Mouse (Mus musculus) forebrain, embryonic 12.5 days (tissue): ENCODE data around the gene Slc12a9. TPM values are rescaled to one million over a fixed set of nuclear protein-coding genes. Genes with fewer than 3 reads are reported as not detected.
A peak's percentile ranks its signal among the peaks of the same experiment; 100 is the strongest.

ENCODE experiments used
- ATAC-seq: fragments of 200-750 bp; cut with Nextera tagmentation; 2 replicates; pipeline ENCODE4 v1.8.0; 2017; ENCODE audit warnings: moderate TSS enrichment; ENCODE audit not compliant: low FRiP score
- H3K27ac ChIP-seq: fragments of 300-500 bp; sonication (generic); 2 replicates; pipeline ENCODE4 v1.5.1; 2016; ENCODE audit warnings: mild to moderate bottlenecking
- H3K27me3 ChIP-seq: fragments of 300-500 bp; sonication (generic); 2 replicates; pipeline ENCODE4 v1.6.1; 2016; ENCODE audit warnings: mild to moderate bottlenecking
- H3K36me3 ChIP-seq: fragments of 300-500 bp; sonication (generic); replicated peaks from 2 replicates; pipeline ENCODE4 v1.6.1; 2016; ENCODE audit warnings: mild to moderate bottlenecking
- H3K4me1 ChIP-seq: fragments of 300-500 bp; sonication (generic); 2 replicates; pipeline ENCODE4 v1.6.1; 2016
- H3K4me2 ChIP-seq: fragments of 300-500 bp; sonication (generic); 2 replicates; pipeline ENCODE4 v1.6.1; 2016; ENCODE audit warnings: mild to moderate bottlenecking, moderate library complexity
- H3K4me3 ChIP-seq: fragments of 300-500 bp; sonication (generic); replicated peaks from 2 replicates; pipeline ENCODE4 v1.5.1; 2016; ENCODE audit warnings: mild to moderate bottlenecking
- H3K9ac ChIP-seq: fragments of 300-500 bp; sonication (generic); 2 replicates; pipeline ENCODE4 v1.6.1; 2016; ENCODE audit warnings: mild to moderate bottlenecking
- H3K9me3 ChIP-seq: fragments of 300-500 bp; sonication (generic); 2 replicates; pipeline ENCODE4 v1.6.1; 2016
- WGBS: fragments of 180-500 bp; shearing (Covaris S2); methylation state at CpG from one replicate; pipeline ENCODE4 v1.1.7; 2016; 5-methylcytosine and 5-hydroxymethylcytosine counted together
- polyA plus RNA-seq: library from polyadenylated mRNA; unstranded; fragments of >200 nt; fragmentation: Nextera tagmentation; extraction: Ambion mirVana; gene quantifications from 2 replicates; pipeline ENCODE4 v1.2.1, GENCODE M21; 2016

The Slc12a9 gene
- polyA plus RNA-seq, 1 experiment from 2014 or later = 17.4 TPM

GRCm38 (mm10) chr5:137343869-137344268, 10.5 kb upstream of the Slc12a9 start:
- Histone ChIP-seq H3K36me3 (no peaks in the 10 kb centered on the region), H3K27ac (no peak overlapping the region), H3K4me3 (no peak overlapping the region), H3K9ac (no peak overlapping the region), H3K4me1 (peaks cover 35% of the 10 kb centered on the region), H3K4me2 (no peak overlapping the region), H3K27me3 (peaks cover 8% of the 10 kb centered on the region; the same call in 1 of the 2 replicates), H3K9me3 (no peaks in the 10 kb centered on the region)
- no peak for ATAC-seq

DNA sequence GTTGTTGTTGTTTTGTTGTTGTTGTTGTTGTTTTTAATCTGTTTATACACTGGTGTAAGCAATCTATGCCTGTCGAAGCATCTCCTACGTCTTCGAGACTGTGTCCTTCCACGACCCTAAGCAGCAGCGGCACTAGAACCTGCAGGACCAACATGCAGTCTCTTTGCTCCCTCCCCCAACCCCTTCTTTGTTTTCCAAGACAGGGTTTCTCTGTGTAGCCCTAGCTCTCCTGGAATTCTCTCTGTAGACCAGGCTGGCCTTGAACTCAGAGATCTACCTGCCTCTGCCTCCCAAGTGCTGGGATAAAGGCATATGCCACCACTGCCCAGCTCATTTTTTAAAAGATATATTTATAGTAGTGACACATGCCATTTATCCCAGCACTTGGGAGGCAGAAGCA, 10.0 kb upstream of the Slc12a9 start:
- no peak overlapping the region for H3K27ac ChIP-seq
- WGBS = 93% methylated on average over 5 of the region's 5 CpGs
- H3K27me3 ChIP-seq = peaks cover 5% of the 10 kb centered on the region; the same call in 1 of the 2 replicates
- no peaks in the 10 kb centered on the region for H3K36me3 ChIP-seq
- H3K4me3 ChIP-seq = no peak overlapping the region
- H3K4me1 ChIP-seq = peaks cover 35% of the 10 kb centered on the region
- no peak overlapping the region for H3K4me2 ChIP-seq
- H3K9me3 ChIP-seq = no peaks in the 10 kb centered on the region
- no peak for ATAC-seq
- H3K9ac ChIP-seq = no peak overlapping the region

GRCm38 (mm10) chr5:137342407-137343012, 9.1 kb upstream of the Slc12a9 start:
- no peak overlapping the region for H3K27ac ChIP-seq
- H3K9me3 ChIP-seq = no peaks in the 10 kb centered on the region
- no peak overlapping the region for H3K9ac ChIP-seq
- 90% methylated on average over 7 of the region's 7 CpGs for WGBS
- H3K36me3 ChIP-seq = no peaks in the 10 kb centered on the region
- no peak overlapping the region for H3K4me2 ChIP-seq
- H3K4me3 ChIP-seq = no peak overlapping the region
- peaks cover 26% of the 10 kb centered on the region for H3K4me1 ChIP-seq
- peaks cover 5% of the 10 kb centered on the region; the same call in 1 of the 2 replicates for H3K27me3 ChIP-seq
- ATAC-seq = no peak

DNA sequence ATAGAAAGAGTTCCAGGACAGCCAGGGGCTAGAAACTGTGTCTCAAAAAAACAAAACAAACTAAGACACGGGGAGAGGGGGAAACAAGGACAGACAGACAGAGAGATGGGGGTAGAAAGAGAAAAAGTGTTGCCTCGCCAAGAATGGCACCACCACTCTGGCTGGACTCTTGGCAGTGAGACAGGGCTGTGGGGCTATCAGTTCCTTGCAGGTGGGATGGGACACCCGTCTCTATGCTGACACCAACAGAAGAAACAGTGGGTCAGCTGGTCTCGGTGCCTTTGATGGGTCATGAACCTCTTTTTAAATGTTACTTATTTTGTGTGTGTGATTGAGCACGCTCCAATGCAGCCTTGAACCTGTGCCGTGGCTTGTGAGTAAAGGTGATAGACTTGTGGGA, 6.8 kb upstream of the Slc12a9 start:
- Histone ChIP-seq H3K9me3 (no peaks in the 10 kb centered on the region), H3K4me3 (no peak overlapping the region), H3K4me2 (no peak overlapping the region), H3K36me3 (no peaks in the 10 kb centered on the region), H3K27ac (peak overlapping the region; percentile 71; the same call in 1 of the 2 replicates), H3K27me3 (peaks cover 5% of the 10 kb centered on the region; the same call in 1 of the 2 replicates), H3K4me1 (peaks cover 17% of the 10 kb centered on the region), H3K9ac (no peak overlapping the region)
- ATAC-seq = no peak
- 75% methylated on average over 6 of the region's 6 CpGs for WGBS

GRCm38 (mm10) chr5:137339290-137339979, 6.0 kb upstream of the Slc12a9 start:
- H3K4me3 ChIP-seq = peak overlapping the region; percentile 41
- H3K9ac ChIP-seq = peak overlapping the region; percentile 59
- H3K4me1 ChIP-seq = peaks cover 15% of the 10 kb centered on the region
- no peaks in the 10 kb centered on the region for H3K36me3 ChIP-seq
- H3K27me3 ChIP-seq = peaks cover 5% of the 10 kb centered on the region; the same call in 1 of the 2 replicates
- peak overlapping the region; percentile 68 for H3K4me2 ChIP-seq
- ATAC-seq = peak; percentile 53
- H3K27ac ChIP-seq = peak overlapping the region; percentile 71
- WGBS = 4% methylated on average over 22 of the region's 22 CpGs
- no peaks in the 10 kb centered on the region for H3K9me3 ChIP-seq

DNA sequence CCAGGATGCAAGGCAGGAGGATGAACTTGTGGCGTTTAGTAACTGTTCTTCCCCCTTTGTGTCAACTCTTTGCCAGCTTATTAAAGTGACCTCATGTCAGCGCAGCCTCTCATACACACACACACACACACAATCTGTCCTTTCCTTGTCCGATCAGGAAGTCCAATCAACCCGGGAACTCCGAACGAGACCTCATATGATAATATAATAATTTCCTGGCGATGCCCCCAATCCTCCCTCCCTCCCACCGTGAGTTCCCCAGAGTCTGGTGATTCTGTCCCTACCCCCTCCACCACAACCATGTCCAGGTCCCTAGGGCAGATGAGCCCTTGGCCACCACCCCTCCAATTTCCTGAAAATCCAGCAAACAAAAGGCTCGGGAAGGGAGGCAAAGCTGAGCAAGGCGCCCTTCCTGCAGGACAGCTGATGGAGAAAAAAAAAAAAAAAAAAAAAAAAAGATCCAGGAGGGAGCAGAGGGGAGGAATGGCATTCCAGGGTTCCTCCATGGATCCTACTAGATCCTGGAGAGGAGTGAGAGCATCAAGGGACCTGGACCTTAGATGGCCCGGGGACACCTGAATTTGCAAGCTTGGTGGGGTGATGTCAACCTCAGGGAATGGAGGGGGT, 5.4 kb upstream of the Slc12a9 start:
- Histone ChIP-seq H3K36me3 (no peaks in the 10 kb centered on the region), H3K27ac (peak overlapping the region; percentile 71), H3K9me3 (no peaks in the 10 kb centered on the region), H3K4me1 (peaks cover 15% of the 10 kb centered on the region), H3K4me2 (peak overlapping the region; percentile 68), H3K27me3 (peaks cover 5% of the 10 kb centered on the region; the same call in 1 of the 2 replicates), H3K4me3 (peak overlapping the region; percentile 41), H3K9ac (peak overlapping the region; percentile 59)
- WGBS = 2% methylated on average over 11 of the region's 11 CpGs
- ATAC-seq = peak; percentile 34

DNA sequence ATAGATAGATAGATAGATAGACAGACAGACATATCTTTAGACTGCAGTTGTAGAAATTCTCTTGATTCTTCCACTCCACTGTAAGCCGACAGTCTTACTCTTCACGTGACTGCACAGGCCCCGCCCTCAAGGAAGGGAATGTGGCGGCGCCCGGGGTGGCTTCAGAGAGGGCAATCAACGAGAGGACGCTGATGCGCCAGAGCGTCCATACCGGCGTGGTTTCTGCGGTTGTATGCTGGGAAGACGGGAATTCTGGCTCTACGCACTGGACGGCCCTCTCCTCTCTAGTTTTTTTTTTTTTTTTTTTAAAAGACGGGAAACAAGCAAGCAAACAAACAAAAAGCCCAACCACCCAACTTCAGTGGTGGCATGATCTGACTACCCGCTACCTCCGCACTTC, 4.9 kb upstream of the Slc12a9 start:
- Histone ChIP-seq H3K27ac (peak overlapping the region; percentile 71), H3K9ac (peak overlapping the region; percentile 59), H3K27me3 (peaks cover 5% of the 10 kb centered on the region; the same call in 1 of the 2 replicates), H3K4me2 (peak overlapping the region; percentile 68), H3K36me3 (no peaks in the 10 kb centered on the region), H3K4me1 (peaks cover 20% of the 10 kb centered on the region), H3K9me3 (no peaks in the 10 kb centered on the region), H3K4me3 (peak overlapping the region; percentile 41)
- WGBS = 1% methylated on average over 19 of the region's 19 CpGs
- peak; percentile 89 for ATAC-seq

GRCm38 (mm10) chr5:137337190-137337589, 3.8 kb upstream of the Slc12a9 start:
- Histone ChIP-seq H3K27me3 (peaks cover 5% of the 10 kb centered on the region; the same call in 1 of the 2 replicates), H3K4me3 (no peak overlapping the region), H3K27ac (0 out of 2 replicates have a peak overlapping the region, but pooled peaks have one; percentile 11), H3K36me3 (no peaks in the 10 kb centered on the region), H3K4me2 (no peak overlapping the region), H3K9ac (no peak overlapping the region), H3K4me1 (peaks cover 30% of the 10 kb centered on the region), H3K9me3 (no peaks in the 10 kb centered on the region)
- 55% methylated on average over 8 of the region's 8 CpGs for WGBS
- no peak for ATAC-seq

GRCm38 (mm10) chr5:137335066-137335465, 1.7 kb upstream of the Slc12a9 start:
- H3K27ac ChIP-seq = no peak overlapping the region
- H3K4me3 ChIP-seq = no peak overlapping the region
- no peak for ATAC-seq
- no peaks in the 10 kb centered on the region for H3K9me3 ChIP-seq
- no peak overlapping the region for H3K9ac ChIP-seq
- no peak overlapping the region for H3K4me2 ChIP-seq
- WGBS = 73% methylated on average over 6 of the region's 6 CpGs
- H3K4me1 ChIP-seq = peaks cover 30% of the 10 kb centered on the region
- no peaks in the 10 kb centered on the region for H3K36me3 ChIP-seq
- H3K27me3 ChIP-seq = no peaks in the 10 kb centered on the region

DNA sequence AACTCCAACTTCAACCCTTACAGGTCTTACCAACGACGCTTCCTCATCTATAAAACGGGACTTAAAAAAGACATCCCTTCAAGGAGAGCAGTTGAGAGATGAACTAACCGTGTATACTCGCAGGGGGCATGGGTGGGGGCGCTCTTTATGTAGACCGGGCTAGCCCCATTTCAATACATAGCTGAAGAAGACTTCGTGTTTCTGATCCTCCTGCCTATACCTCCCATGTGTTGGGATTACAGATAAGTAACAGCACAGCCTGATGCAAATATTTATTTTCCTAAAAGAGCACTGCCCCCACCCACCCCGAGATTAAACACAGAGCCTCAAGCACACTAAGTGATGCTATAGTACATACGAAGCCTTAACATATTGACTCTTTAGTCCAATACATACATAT, 920 bp upstream of the Slc12a9 start:
- WGBS = 68% methylated on average over 10 of the region's 10 CpGs
- H3K9ac ChIP-seq = no peak overlapping the region
- ATAC-seq = no peak
- H3K4me3 ChIP-seq = no peak overlapping the region
- no peaks in the 10 kb centered on the region for H3K36me3 ChIP-seq
- H3K27ac ChIP-seq = no peak overlapping the region
- H3K4me1 ChIP-seq = peaks cover 23% of the 10 kb centered on the region
- no peaks in the 10 kb centered on the region for H3K9me3 ChIP-seq
- H3K27me3 ChIP-seq = no peaks in the 10 kb centered on the region
- peak overlapping the region; percentile 96; the same call in 1 of the 2 replicates for H3K4me2 ChIP-seq

GRCm38 (mm10) chr5:137332857-137333511, 413 bp downstream of the Slc12a9 start:
- H3K9ac ChIP-seq = peak overlapping the region; percentile 76
- peak overlapping the region; percentile 96 for H3K4me2 ChIP-seq
- H3K27me3 ChIP-seq = no peaks in the 10 kb centered on the region
- WGBS = 17% methylated on average over 15 of the region's 15 CpGs
- peak overlapping the region; percentile 71 for H3K27ac ChIP-seq
- H3K36me3 ChIP-seq = 0 out of 2 replicates have a peak, but pooled peaks cover under 1% of the 10 kb centered on the region
- H3K4me3 ChIP-seq = peak overlapping the region; percentile 63
- H3K9me3 ChIP-seq = no peaks in the 10 kb centered on the region
- peak; percentile 22 for ATAC-seq
- H3K4me1 ChIP-seq = peaks cover 14% of the 10 kb centered on the region

GRCm38 (mm10) chr5:137330910-137331309, 2.5 kb downstream of the Slc12a9 start:
- Histone ChIP-seq H3K27me3 (no peaks in the 10 kb centered on the region), H3K27ac (no peak overlapping the region), H3K9ac (no peak overlapping the region), H3K9me3 (no peaks in the 10 kb centered on the region), H3K4me3 (no peak overlapping the region), H3K4me1 (peaks cover 14% of the 10 kb centered on the region), H3K36me3 (peaks cover 13% of the 10 kb centered on the region; the same call in 1 of the 2 replicates), H3K4me2 (no peak overlapping the region)
- no peak for ATAC-seq
- 85% methylated on average over 7 of the region's 7 CpGs for WGBS
